Mouse (Mus musculus) liver, adult (tissue): ENCODE measurements around the gene Igf1r.

Source experiments
- GATA4 ChIP-seq: IDR thresholded peaks from 2 replicates; pipeline ENCODE4 v1.6.1; 2014; ENCODE audit warnings: mild to moderate bottlenecking, low read length; ENCODE audit not compliant: insufficient replicate concordance

The Igf1r gene

GRCm38 (mm10) chr7:68259523-68260081 is 307.0 kb downstream of the Igf1r start:
- no peak for TF ChIP-seq GATA4

- no peak for TF ChIP-seq GATA4
Measured at GRCm38 (mm10) chr7:68262612-68263200, 310.1 kb downstream of the Igf1r start.

GRCm38 (mm10) chr7:68263346-68264027 is 310.9 kb downstream of the Igf1r start:
- no peak for TF ChIP-seq GATA4

GRCm38 (mm10) chr7:68264028-68264453 is 311.4 kb downstream of the Igf1r start, which contains the start of gene Pgpep1l:
TSS of gene Pgpep1l (minus strand) at chr7:68264233.
- TF ChIP-seq GATA4: no peak

- TF ChIP-seq GATA4: no peak
Measured at GRCm38 (mm10) chr7:68264531-68264930, 311.9 kb downstream of the Igf1r start.

- TF ChIP-seq GATA4: no peak
Measured at GRCm38 (mm10) chr7:68265391-68265790, 312.8 kb downstream of the Igf1r start.

GRCm38 (mm10) chr7:68266691-68267090 is 314.1 kb downstream of the Igf1r start:
- no peak for TF ChIP-seq GATA4

GRCm38 (mm10) chr7:68270551-68270950 is 317.9 kb downstream of the Igf1r start:
- no peak for TF ChIP-seq GATA4

- TF ChIP-seq GATA4: no peak
Measured at GRCm38 (mm10) chr7:68271816-68272215, 319.2 kb downstream of the Igf1r start.

- TF ChIP-seq GATA4: no peak
Measured at GRCm38 (mm10) chr7:68272607-68273006, 320.0 kb downstream of the Igf1r start.

- TF ChIP-seq GATA4: peak; percentile 23; the same call in 1 of the 2 replicates
Measured at GRCm38 (mm10) chr7:68273515-68273914, 320.9 kb downstream of the Igf1r start, which contains the start of gene Fam169b. TSS of gene Fam169b (plus strand) at chr7:68273839.

- no peak for TF ChIP-seq GATA4
Measured at GRCm38 (mm10) chr7:68274218-68274617, 321.6 kb downstream of the Igf1r start.

GRCm38 (mm10) chr7:68274951-68275350 is 322.3 kb downstream of the Igf1r start:
- no peak for TF ChIP-seq GATA4

GRCm38 (mm10) chr7:68275838-68276731 is 323.5 kb downstream of the Igf1r start:
- TF ChIP-seq GATA4: no peak
